Mouse (Mus musculus) intestine, embryonic 14.5 days (tissue): ENCODE measurements around the gene Il2rb. TPM values are rescaled to one million over a fixed set of nuclear protein-coding genes. Genes with fewer than 3 reads are reported as not detected.

Experiments used
- ATAC-seq: fragments of 200-750 bp; cut with Nextera tagmentation; replicated peaks from 2 replicates; pipeline ENCODE4 v1.8.0; 2017; ENCODE audit warnings: low read depth, moderate number of reproducible peaks, moderate TSS enrichment, moderate library complexity; ENCODE audit not compliant: low FRiP score, low TSS enrichment
- DNase-seq: peaks from one replicate; pipeline ENCODE4 v3.0.0-alpha.2; 2018; ENCODE audit warnings: low spot score
- H3K27ac ChIP-seq: fragments of 300-500 bp; sonication (generic); 2 replicates; pipeline ENCODE4 v1.5.1; 2014; ENCODE audit warnings: low read depth, mild to moderate bottlenecking, control low read depth
- H3K27me3 ChIP-seq: fragments of 300-500 bp; sonication (generic); replicated peaks from 2 replicates; pipeline ENCODE4 v1.6.1; 2014; ENCODE audit warnings: low read length, control low read depth; ENCODE audit not compliant: control insufficient read depth, insufficient read depth
- H3K36me3 ChIP-seq: fragments of 300-500 bp; sonication (generic); 2 replicates; pipeline ENCODE4 v1.6.1; 2014; ENCODE audit warnings: low read length, control low read depth; ENCODE audit not compliant: control insufficient read depth, insufficient read depth
- H3K4me1 ChIP-seq: fragments of 300-500 bp; sonication (generic); replicated peaks from 2 replicates; pipeline ENCODE4 v1.6.1; 2014; ENCODE audit warnings: low read length, control low read depth, mixed read lengths; ENCODE audit not compliant: control insufficient read depth, insufficient read depth
- H3K4me2 ChIP-seq: fragments of 300-500 bp; sonication (generic); 2 replicates; pipeline ENCODE4 v1.6.1; 2014; ENCODE audit warnings: low read length
- H3K4me3 ChIP-seq: fragments of 300-500 bp; sonication (generic); 2 replicates; pipeline ENCODE4 v1.5.1; 2014; ENCODE audit warnings: low read depth, low read length, control low read depth, mixed read lengths
- H3K9ac ChIP-seq: fragments of 300-500 bp; sonication (generic); 2 replicates; pipeline ENCODE4 v1.6.1; 2014; ENCODE audit warnings: mild to moderate bottlenecking, low read length
- H3K9me3 ChIP-seq: fragments of 300-500 bp; sonication (generic); 2 replicates; pipeline ENCODE4 v1.6.1; 2016; ENCODE audit warnings: low read length, control low read depth; ENCODE audit not compliant: control insufficient read depth
- WGBS: fragments of 180-500 bp; shearing (Covaris S2); extraction: QIAGEN DNeasy Blood & Tissue Kit; methylation state at CpG from one replicate; pipeline ENCODE4 v1.1.7; 2014; 5-methylcytosine and 5-hydroxymethylcytosine counted together
- polyA plus RNA-seq: library from polyadenylated mRNA; unstranded; fragments of >200 nt; fragmentation: Nextera tagmentation; extraction: Ambion mirVana; gene quantifications from 2 replicates; pipeline ENCODE4 v1.2.1, GENCODE M21; 2014

Il2rb gene
- polyA plus RNA-seq, result 0.66 and 1.1 TPM in 2 replicates

- Histone ChIP-seq H3K27ac (no peak within 1 kb of the TSS), H3K27me3 (no peaks in the 10 kb centered on the region), H3K4me3 (no peak within 1 kb of the TSS), H3K9ac (no peak within 1 kb of the TSS), H3K4me1 (no peaks in the 10 kb centered on the region), H3K36me3 (no peaks in the 10 kb centered on the region), H3K9me3 (no peaks in the 10 kb centered on the region), H3K4me2 (no peak within 1 kb of the TSS)
- 88% methylated on average over 11 of the region's 11 CpGs for WGBS
- ATAC-seq (no peak), DNase-seq (no peak)
Measured at GRCm38 (mm10) chr15:78494968-78495406, at the start of gene Il2rb. Il2rb (minus strand) TSS chr15:78495271.

- ATAC-seq, result no peak
- Histone ChIP-seq H3K27me3 (peaks cover 9% of the 10 kb centered on the region; the same call in 1 of the 2 replicates), H3K27ac (no peak within 1 kb of the TSS), H3K36me3 (no peaks in the 10 kb centered on the region), H3K9me3 (no peaks in the 10 kb centered on the region), H3K4me2 (no peak within 1 kb of the TSS), H3K4me1 (peaks cover 13% of the 10 kb centered on the region), H3K4me3 (no peak within 1 kb of the TSS), H3K9ac (no peak within 1 kb of the TSS)
- DNase-seq, result no peak
- 14% methylated on average over 14 of the region's 14 CpGs for WGBS
Measured at GRCm38 (mm10) chr15:78544561-78545001, 49.5 kb upstream of the Il2rb start, which contains the start of gene Sstr3. Sstr3 (minus strand) TSS chr15:78544685.

GRCm38 (mm10) chr15:78544041-78544440 is 49.0 kb upstream of the Il2rb start:
- H3K4me2 ChIP-seq, result no peak overlapping the region
- no peaks in the 10 kb centered on the region for H3K9me3 ChIP-seq
- H3K27ac ChIP-seq, result no peak overlapping the region
- peaks cover 9% of the 10 kb centered on the region; the same call in 1 of the 2 replicates for H3K27me3 ChIP-seq
- H3K4me3 ChIP-seq, result no peak overlapping the region
- ATAC-seq (no peak), DNase-seq (no peak)
- 72% methylated on average over 15 of the region's 15 CpGs for WGBS
- peaks cover 13% of the 10 kb centered on the region for H3K4me1 ChIP-seq
- H3K36me3 ChIP-seq, result no peaks in the 10 kb centered on the region
- no peak overlapping the region for H3K9ac ChIP-seq

GRCm38 (mm10) chr15:78542767-78543303 is 47.8 kb upstream of the Il2rb start:
- WGBS, result 59% methylated on average over 7 of the region's 7 CpGs
- ATAC-seq (no peak), DNase-seq (no peak)
- H3K27me3 ChIP-seq, result peaks cover 9% of the 10 kb centered on the region; the same call in 1 of the 2 replicates
- no peaks in the 10 kb centered on the region for H3K36me3 ChIP-seq
- H3K4me3 ChIP-seq, result no peak overlapping the region
- H3K4me1 ChIP-seq, result peaks cover 13% of the 10 kb centered on the region
- H3K9me3 ChIP-seq, result no peaks in the 10 kb centered on the region
- no peak overlapping the region for H3K27ac ChIP-seq
- H3K4me2 ChIP-seq, result no peak overlapping the region
- no peak overlapping the region for H3K9ac ChIP-seq

GRCm38 (mm10) chr15:78542098-78542766 is 47.2 kb upstream of the Il2rb start:
- Histone ChIP-seq H3K27ac (no peak overlapping the region), H3K9me3 (no peaks in the 10 kb centered on the region), H3K27me3 (peaks cover 9% of the 10 kb centered on the region; the same call in 1 of the 2 replicates), H3K4me1 (peaks cover 13% of the 10 kb centered on the region; the same call in 1 of the 2 replicates), H3K36me3 (no peaks in the 10 kb centered on the region), H3K4me3 (no peak overlapping the region), H3K4me2 (no peak overlapping the region), H3K9ac (no peak overlapping the region)
- DNase-seq (no peak), ATAC-seq (no peak)
- WGBS, result 82% methylated on average over 3 of the region's 3 CpGs

GRCm38 (mm10) chr15:78541606-78542005 is 46.5 kb upstream of the Il2rb start:
- DNase-seq (no peak), ATAC-seq (no peak)
- H3K27me3 ChIP-seq, result peaks cover 9% of the 10 kb centered on the region; the same call in 1 of the 2 replicates
- H3K4me2 ChIP-seq, result no peak overlapping the region
- no peak overlapping the region for H3K27ac ChIP-seq
- WGBS, result 30% methylated on average over 3 of the region's 3 CpGs
- H3K9me3 ChIP-seq, result no peaks in the 10 kb centered on the region
- no peak overlapping the region for H3K4me3 ChIP-seq
- H3K4me1 ChIP-seq, result peaks cover 13% of the 10 kb centered on the region; the same call in 1 of the 2 replicates
- H3K9ac ChIP-seq, result 0 out of 2 replicates have a peak overlapping the region, but pooled peaks have one; percentile 8
- no peaks in the 10 kb centered on the region for H3K36me3 ChIP-seq

GRCm38 (mm10) chr15:78541036-78541435 is 46.0 kb upstream of the Il2rb start:
- Histone ChIP-seq H3K4me2 (no peak overlapping the region), H3K4me1 (peaks cover 13% of the 10 kb centered on the region; the same call in 1 of the 2 replicates), H3K36me3 (no peaks in the 10 kb centered on the region), H3K9ac (no peak overlapping the region), H3K4me3 (no peak overlapping the region), H3K27ac (no peak overlapping the region), H3K27me3 (peaks cover 9% of the 10 kb centered on the region; the same call in 1 of the 2 replicates), H3K9me3 (no peaks in the 10 kb centered on the region)
- no peak for DNase-seq
- WGBS, result 78% methylated on average over 3 of the region's 3 CpGs
- ATAC-seq, result no peak

GRCm38 (mm10) chr15:78535723-78536421 is 40.8 kb upstream of the Il2rb start:
- H3K27me3 ChIP-seq, result 0 out of 2 replicates have a peak, but pooled peaks cover 4% of the 10 kb centered on the region
- WGBS, result 56% methylated on average over 10 of the region's 10 CpGs
- DNase-seq (no peak), ATAC-seq (no peak)
- H3K4me3 ChIP-seq, result no peak overlapping the region
- no peaks in the 10 kb centered on the region for H3K9me3 ChIP-seq
- no peak overlapping the region for H3K9ac ChIP-seq
- H3K36me3 ChIP-seq, result no peaks in the 10 kb centered on the region
- peaks cover 9% of the 10 kb centered on the region for H3K4me1 ChIP-seq
- no peak overlapping the region for H3K4me2 ChIP-seq
- no peak overlapping the region for H3K27ac ChIP-seq
